Mouse (Mus musculus): Measurements from ENCODE around the gene Cttnbp2.
A peak's percentile ranks its signal among the peaks of the same experiment; 100 is the strongest.
"Not testable (repeated sequence)": the region's sequence is repeated elsewhere in the genome, so short reads cannot be mapped to it uniquely, and the experiment has no call there.

The Cttnbp2 gene

GRCm38 (mm10) chr6:18411505-18412225, 103.0 kb downstream of the Cttnbp2 start:
- no peak for DNase-seq

GRCm38 (mm10) chr6:18408445-18408844, 106.2 kb downstream of the Cttnbp2 start:
- no peak for DNase-seq

- DNase-seq, result peak; percentile 8
Measured at GRCm38 (mm10) chr6:18401066-18401674, 113.5 kb downstream of the Cttnbp2 start.

GRCm38 (mm10) chr6:18381380-18381779, 133.3 kb downstream of the Cttnbp2 start:
- no peak for DNase-seq

GRCm38 (mm10) chr6:18380300-18381202, 134.1 kb downstream of the Cttnbp2 start:
- DNase-seq, result no peak

- not testable (repeated sequence) for DNase-seq
Measured at GRCm38 (mm10) chr6:18377755-18378154, 136.9 kb downstream of the Cttnbp2 start.

GRCm38 (mm10) chr6:18374744-18375143, 139.9 kb downstream of the Cttnbp2 start:
- no peak for DNase-seq

GRCm38 (mm10) chr6:18373652-18374051, 141.0 kb downstream of the Cttnbp2 start:
- DNase-seq, result no peak

- peak; percentile 83 for DNase-seq
Measured at GRCm38 (mm10) chr6:18372447-18373228, 142.0 kb downstream of the Cttnbp2 start.

GRCm38 (mm10) chr6:18369723-18370122, 144.9 kb downstream of the Cttnbp2 start:
- DNase-seq, result no peak

GRCm38 (mm10) chr6:18369054-18369453, 145.6 kb downstream of the Cttnbp2 start:
- DNase-seq, result no peak

- DNase-seq, result no peak
Measured at GRCm38 (mm10) chr6:18362232-18362631, 152.4 kb downstream of the Cttnbp2 start.

GRCm38 (mm10) chr6:18360955-18361354, 153.7 kb downstream of the Cttnbp2 start:
- DNase-seq, result no peak

- DNase-seq, result no peak
Measured at GRCm38 (mm10) chr6:18360154-18360553, 154.5 kb downstream of the Cttnbp2 start.

GRCm38 (mm10) chr6:18349153-18349858, 165.3 kb downstream of the Cttnbp2 start:
- no peak for DNase-seq

GRCm38 (mm10) chr6:18344272-18344671, 170.4 kb downstream of the Cttnbp2 start:
- no peak for DNase-seq

- DNase-seq, result no peak
Measured at GRCm38 (mm10) chr6:18338307-18338706, 176.3 kb downstream of the Cttnbp2 start.

GRCm38 (mm10) chr6:18335393-18335792, 179.2 kb downstream of the Cttnbp2 start:
- no peak for DNase-seq

- no peak for DNase-seq
Measured at GRCm38 (mm10) chr6:18322950-18323349, 191.7 kb downstream of the Cttnbp2 start.
